Mouse (Mus musculus) cerebellum, postnatal 4 days (tissue): ENCODE data around the gene Eif2d.
A peak's percentile ranks its signal among the peaks of the same experiment; 100 is the strongest.

ENCODE experiments used
- DNase-seq, 2 experiments: peaks; one replicate each; pipeline ENCODE4 v3.0.0; 2022; ENCODE audit warnings: low spot score in 2 of 2, mixed read lengths in 1 of 2

Eif2d gene

DNA sequence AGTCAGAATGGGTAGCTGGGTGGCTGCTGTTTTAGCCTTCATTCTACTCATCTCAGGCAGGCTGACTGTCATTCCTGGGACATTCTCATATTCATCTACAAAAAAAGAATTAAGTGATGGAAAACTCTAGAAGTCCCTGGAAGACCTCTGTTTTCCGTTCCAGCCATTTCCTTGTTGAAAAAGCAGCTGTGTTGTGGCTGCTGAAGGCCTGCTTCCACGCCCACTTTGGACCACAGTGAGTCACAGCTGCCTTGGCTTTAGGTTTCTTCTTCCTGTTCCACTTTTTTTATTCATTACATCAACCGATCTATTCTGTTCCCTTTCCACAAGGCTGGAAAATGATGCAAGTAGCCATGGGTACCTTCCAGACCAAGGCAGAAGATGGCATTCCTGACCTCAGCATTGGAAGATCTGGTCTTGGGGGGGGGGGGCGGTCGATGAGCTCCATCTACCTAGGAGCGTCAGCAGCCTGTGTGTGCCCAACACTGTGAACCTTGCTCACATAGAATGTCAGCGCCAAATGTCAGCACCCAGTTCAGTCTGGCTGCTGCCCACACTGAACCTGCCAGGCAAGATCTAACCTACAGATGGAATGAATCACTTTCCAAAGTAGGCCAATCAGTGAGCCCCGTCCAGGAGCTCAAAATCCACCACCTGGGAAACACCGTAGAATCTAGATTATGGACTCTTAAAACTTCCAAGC, 31.4 kb downstream of the Eif2d start:
- DNase-seq, result no peak

GRCm38 (mm10) chr1:131184956-131185660, 32.1 kb downstream of the Eif2d start:
- DNase-seq, result no peak

- DNase-seq, result no peak
Measured at GRCm38 (mm10) chr1:131185821-131186506, 33.0 kb downstream of the Eif2d start.

- DNase-seq, result no peak
Measured at GRCm38 (mm10) chr1:131186995-131187394, 34.0 kb downstream of the Eif2d start.

- no peak for DNase-seq
Measured at GRCm38 (mm10) chr1:131187856-131188255, 34.9 kb downstream of the Eif2d start.

DNA sequence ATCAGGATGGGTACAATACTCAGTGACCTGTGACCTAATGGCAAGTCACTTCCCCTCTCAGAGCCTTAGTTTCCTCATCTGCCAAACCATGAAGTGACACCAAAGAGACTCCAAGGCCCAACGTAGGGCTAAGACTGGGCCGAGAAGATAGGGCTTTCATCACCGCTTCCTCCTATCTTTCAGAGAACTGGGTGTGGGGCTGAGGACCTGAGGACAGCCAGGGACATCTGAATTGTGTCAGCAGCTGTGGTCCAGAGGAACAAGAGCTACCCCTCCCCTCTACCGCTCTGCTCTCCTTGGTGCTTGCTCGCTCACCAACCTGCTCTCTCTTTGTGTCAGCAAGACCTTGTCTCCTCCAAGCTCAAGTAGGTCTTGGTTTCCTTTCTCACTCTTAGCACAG, 35.7 kb downstream of the Eif2d start:
- no peak for DNase-seq

DNA sequence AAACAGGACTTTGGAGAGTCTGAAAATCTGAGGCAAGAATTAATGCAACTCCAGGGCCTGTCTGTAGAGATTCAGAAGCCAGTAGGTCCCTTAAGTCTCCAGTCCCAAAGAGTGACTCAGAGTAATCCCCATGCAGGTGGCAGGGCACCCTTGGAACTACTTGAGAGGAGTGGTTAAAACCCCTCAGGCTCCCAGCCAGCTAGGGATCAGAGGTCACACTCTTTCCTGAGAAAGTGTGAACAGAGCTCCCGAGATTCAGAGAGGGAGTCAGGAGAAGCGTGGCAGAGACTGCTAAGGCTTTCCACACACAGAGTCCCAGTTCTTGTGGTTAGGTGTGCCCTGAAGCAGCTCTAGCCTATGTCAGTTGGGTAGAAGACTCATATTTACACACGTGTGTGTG, 40.8 kb downstream of the Eif2d start:
- no peak for DNase-seq

GRCm38 (mm10) chr1:131195653-131196052, 42.7 kb downstream of the Eif2d start:
- no peak for DNase-seq

DNA sequence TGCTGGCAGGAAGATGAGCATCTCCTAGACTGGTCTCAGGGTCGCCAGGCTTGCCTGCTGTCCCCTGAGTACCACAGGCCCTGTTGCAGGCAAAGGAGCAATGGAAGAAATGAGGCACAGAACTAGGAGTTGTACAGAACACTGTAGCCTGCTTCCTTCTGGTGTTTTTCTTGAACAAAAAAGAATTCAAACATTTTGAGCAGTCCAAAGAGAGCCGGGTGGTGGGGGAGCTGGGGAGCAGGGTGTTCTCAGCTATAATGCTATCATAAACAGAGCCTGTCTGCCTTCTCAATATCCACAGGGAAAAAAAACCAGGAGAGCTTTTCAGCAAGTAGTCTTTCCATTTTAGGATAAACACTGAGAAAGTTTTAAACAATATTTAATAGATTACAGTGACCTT, 43.1 kb downstream of the Eif2d start:
- DNase-seq, result no peak

- no peak for DNase-seq
Measured at GRCm38 (mm10) chr1:131198417-131198960, 45.5 kb downstream of the Eif2d start.

- DNase-seq, result no peak
Measured at GRCm38 (mm10) chr1:131199118-131199821, 46.3 kb downstream of the Eif2d start.

DNA sequence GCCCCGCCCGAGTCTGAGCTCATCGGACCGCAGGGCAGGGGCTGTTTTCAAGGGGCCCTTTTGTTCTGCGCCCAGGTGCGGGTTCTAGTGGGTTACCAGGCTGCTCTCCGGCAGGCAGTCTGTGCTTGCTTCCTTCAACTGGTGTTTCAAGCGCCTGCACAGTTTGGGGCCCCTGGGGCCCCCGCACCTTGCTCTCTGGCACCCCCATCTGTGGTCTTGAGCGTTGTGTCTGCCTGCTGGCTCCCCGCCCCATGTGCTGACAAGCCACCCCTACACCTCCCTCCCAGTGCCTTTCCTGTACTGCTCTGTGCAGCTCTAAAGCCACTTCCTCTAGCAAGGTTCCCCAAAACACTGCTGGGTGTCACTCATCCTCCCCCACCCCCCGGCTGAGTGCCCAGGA, 47.0 kb downstream of the Eif2d start:
- DNase-seq, result no peak

DNA sequence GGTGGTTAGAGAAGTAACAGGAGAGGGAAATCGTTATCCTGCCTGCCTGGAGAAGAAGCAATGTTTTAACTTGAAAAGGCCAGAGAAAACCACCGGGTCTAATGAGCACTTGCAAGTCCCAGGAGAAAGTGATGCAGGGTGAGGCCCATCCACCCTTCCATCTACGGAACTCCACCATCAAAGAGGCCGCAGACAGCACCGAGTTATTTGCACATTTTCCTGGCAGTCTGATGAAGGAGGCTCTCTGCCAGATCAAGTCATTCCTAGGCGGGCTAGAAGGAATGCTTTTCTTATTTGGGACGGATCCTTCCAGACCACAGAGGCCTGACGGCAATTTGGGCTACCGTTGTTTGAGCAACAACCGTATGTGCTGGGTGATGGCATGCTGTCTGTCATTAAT, 47.6 kb downstream of the Eif2d start:
- DNase-seq, result no peak

DNA sequence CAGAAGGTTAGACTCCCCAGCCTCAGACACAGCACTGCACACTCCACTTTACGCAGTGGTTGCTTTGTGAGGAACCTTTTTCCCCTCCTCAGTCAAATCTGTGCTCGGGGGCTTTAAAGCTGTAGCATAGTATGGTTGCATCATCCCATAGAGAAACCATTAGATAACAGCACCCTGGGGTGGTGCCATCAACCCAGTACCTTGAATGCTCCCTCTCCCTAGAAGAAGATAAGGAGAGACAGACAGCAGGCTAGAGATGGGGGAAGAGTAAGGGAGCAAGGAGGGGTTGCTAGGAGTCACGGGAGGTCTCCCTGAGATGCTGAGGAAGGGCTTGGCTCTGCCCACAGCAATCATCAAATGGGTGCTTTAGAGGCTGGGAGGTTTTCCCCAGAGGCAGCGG, 48.4 kb downstream of the Eif2d start:
- no peak for DNase-seq

- no peak for DNase-seq
Measured at GRCm38 (mm10) chr1:131204461-131204860, 51.5 kb downstream of the Eif2d start.

DNA sequence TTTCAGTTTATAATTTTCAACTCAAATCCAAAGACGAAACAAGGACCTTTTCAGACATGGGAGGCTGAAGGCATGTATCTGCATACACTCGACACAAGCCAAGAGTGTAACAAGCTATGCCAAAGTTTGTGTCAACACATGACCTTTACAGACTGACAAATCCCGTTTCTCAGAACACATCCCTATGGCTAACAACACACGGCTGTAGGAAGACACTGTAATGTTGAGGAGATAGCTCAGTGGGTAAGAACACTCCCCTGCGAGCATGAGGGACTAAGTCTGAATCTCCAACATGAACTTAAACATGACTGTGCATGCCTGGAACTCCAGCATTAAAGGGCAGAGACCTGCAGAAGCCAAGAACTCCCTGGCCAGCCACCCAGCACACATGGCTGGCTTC, 53.4 kb downstream of the Eif2d start:
- DNase-seq, result no peak

- peak; percentile 71 to 80 for DNase-seq
Measured at GRCm38 (mm10) chr1:131207531-131207930, 54.5 kb downstream of the Eif2d start.

DNA sequence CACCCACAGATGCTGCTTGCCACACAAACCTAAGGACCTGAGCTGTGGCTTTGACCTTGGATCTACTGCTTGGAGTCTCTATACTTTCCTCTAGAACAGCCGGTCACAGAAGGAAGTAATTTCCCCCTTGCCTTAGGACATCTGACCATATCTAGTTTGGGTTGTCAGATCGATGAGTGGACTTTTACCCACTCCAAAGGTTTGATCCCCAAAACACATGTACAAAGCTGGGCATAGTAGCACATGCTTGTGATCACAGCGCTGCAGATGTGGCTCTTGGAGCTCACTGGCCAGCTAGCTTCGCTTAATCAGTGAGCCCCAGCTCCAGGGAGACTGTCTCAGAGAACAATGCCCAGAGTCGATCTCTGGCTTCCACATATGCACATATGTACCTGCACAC, 55.1 kb downstream of the Eif2d start:
- no peak for DNase-seq

- DNase-seq, result no peak
Measured at GRCm38 (mm10) chr1:131208800-131209199, 55.8 kb downstream of the Eif2d start.

DNA sequence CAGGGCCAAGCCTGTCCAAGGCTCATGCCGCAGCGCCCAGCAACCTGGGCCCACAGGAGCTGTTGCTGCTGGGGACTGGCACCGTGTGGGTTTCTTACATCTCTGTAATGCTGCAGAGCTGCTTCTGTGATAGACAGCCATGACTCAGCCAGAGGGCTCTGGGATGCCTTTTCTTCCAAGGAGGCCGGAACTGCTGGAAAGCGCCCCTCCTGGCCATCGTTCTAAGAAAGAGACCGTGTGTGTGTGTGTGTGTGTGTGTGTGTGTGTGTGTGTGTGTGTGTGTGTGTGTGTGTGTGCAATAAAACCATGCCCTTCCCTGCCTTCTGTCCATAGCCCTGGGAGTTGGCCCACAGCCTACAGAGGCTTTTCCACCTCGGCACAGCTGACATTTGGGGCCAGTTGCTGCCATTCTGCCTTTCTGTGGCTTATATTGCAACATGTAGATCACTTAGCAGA, 57.0 kb downstream of the Eif2d start:
- DNase-seq, result peak in 1 of 2 experiments; percentile 67

DNA sequence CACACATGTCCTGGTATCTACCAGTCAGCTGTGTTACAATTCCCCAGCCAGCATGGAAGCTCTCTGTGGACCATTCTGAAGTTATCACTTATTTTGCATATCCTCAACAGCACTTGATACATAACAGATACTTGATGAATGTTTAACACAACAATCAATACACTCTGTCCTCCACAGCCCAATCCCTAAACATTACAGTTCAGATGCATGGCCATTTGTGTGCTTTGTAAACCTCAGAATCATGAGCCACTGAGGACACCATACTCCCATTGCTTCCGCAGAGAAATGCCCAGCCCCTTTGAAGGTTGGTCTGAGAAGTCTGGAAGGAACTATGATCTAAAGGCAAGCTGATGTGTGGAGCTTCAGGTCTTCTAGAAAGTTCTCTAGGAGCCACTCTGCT, 58.7 kb downstream of the Eif2d start:
- DNase-seq, result no peak

DNA sequence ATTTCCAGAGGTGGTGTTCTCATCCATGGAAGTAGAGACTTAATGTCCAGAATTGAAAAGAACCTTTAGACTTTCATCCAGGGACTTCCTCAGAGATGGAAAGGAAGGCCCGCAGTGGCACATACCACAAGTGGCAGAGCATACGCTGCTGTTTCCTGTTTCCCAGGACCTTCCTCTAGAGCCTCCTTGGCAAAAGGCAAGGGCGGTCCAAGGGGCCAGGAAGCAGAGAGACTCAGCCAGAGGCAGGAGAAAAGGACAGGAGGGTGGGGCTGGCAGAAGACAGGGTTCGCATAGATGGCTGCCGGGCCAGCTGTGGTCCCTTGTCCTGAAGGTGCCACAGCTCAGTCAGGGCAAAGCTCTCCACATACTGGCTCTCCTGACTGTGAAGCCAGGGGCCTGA, 60.0 kb downstream of the Eif2d start:
- no peak for DNase-seq
